Mouse (Mus musculus): ENCODE data around the gene 1700020A23Rik.

1700020A23Rik gene

DNA sequence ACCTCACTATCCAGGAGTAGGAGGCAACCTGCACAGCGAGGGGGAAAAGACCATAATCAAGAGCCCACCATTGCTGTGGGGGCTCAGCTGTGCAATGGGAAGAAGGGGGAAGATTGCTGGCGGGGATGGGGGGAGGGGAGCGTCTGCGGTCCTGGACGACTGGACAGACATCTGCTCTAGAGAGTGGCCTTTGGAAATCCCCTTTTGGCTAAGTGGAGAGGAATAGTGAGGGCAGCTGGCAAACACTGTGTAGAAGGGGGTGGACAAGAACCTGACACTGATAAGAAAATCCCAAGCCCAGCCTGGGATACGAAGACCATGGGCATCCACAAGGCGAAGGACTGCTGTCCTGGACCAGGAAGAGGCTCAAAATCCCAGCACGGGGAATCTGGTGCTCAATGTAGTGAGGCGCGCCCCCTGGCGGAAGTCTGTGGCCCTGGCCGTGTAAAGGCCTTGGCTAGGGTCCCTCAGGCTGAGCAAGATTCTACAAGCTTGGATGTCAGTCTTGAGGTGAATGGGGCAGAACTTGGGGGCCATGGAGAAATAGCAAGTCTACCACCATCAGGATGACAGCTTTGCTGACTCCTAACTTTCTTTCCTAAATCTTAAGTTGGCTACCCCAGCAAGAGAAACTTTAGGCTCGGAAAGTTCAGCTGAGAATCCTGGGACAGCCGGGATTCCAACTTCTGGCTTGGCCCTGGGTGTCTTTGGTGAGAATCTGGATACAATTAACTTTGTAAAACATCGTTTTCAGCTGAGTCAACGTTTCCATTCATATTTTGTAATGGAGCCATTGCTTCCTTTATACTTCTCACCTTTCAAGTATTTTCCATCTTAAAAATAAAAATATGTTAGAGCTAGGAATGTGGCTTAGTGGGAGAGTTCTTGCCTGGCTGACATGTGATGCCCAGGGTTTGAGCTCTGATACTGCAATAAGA is 6.8 kb downstream of the 1700020A23Rik start:
- DNase-seq, result peak; percentile 69 to 75

DNA sequence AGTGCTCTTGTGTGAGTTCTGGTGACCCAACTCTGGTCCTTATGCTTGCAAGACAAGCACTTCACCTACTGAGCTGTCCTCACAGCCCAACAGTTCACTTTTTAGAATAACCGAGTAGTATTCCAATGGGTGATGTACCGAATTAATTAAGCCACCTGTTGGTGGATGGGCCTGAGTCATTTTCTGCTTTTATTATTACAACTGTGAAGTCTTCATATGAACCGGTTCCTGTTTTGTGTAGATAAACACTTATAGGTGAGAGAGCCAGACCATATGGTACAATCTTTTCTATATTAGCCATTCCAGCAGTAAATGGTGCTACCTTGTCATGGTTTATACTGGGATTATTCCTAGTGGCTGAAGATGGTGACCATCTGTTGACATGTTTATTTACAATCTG is 7.7 kb downstream of the 1700020A23Rik start:
- no peak for DNase-seq

DNA sequence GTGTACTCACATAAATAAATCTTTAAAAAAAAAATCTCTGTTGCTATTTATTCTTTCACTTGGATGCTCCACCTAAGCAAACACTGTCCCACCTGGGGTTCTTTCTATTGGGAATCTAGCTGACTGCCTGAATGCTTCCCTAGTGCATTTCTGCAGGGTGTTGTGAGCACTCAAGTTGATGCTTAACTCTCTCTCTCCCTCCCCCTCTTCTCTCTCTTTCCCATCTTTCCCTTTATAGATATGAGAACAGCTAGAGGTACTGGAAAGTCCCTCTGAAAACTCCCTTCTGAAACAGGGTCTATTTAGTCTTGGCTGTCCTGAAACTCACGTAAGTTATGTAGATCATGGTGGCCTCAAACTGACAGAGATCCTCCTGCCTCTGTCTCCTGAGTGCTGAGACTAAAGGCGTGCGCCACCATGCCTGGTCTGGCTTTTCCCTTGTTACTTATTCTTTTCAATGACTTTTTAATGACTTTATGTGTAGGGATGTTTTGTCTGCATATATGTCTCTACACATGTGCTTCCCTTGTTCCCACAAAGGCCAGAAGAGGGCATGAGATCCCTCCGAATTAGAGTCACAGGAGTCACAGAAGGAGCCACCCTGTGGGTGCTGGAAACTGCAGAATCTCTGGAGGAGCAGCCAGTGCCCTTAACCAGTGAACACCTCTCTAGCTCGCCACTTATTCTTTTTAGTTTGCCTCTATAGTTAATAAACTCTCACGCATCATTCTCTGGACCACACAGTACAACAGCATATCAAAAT is 9.2 kb downstream of the 1700020A23Rik start:
- DNase-seq, result peak in 1 of 2 experiments; percentile 23

DNA sequence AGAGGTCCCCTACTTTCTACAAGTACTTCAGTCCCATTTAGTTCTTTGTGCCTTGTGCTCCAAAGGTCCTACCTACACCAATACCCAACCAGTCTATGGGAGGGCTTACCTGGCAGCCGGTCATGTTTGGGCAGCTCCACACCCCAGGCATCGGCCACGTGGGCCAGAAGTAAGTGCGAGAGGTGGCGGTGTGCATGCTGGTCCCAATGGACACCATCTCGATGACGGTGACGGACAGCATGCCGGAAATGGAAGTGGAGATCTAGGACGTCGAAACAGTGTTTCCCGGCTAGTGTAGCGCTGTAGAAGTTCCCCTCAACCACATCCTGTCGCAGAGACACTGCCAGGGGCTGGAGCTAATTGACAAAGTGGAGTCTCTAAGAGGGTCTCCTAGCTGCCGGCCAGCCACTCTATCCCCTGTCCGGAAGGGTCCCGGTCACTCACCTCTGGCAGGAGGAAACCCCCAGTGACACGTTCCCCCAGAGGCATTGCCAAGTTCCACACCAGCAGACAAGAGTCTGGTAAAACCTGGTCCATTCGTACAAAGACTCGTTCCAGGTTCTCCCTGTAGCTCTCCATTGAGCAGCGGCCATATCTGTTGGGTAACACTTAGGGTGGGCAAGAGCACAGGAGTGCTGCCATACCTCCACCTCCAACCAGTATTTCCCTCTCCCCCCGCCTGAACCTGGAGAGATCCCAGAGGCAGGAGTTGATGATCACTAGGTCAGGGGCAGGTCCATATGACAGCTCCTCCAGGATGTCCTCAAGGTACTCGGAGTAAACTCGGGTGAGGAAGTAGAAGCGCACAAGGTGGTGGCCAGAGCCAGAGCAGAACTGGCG is 16.9 kb downstream of the 1700020A23Rik start:
- no peak for DNase-seq

DNA sequence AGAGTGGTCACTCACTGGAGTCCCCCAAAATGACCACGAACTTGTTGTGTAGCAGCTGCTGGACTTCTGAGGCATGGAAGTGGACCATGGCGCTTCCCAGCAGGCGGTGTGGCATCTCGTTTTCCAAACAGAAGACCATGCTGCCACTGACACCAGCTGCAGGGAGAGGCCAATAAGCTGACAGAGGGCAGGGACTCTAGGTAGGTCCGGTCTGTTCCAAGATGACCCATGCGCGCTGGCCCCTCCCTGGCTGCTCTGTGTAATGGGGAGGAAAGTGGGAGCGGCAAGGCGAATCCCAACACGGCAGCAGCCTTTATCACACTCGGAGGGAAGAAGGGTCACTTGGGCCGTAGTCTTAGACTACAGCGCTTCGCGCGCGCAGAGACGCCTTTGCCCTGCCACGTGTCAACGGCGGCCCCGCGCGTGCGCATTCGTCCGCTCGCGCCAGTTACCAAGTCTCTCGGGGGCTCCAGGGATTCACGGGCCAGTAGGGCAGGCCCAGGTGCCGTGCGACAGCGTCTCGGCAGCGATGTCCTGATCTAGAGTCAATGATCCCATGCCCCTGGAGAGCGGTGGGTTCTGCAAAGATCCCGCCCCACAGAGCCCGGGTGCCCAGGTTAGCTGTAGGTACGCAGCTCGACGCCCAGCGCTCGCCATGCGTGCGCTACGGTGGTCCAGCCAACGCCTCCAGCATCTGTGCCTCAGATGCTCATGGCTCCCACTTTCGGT is 18.5 kb downstream of the 1700020A23Rik start:
- DNase-seq, result peak; percentile 82 to 84

DNA sequence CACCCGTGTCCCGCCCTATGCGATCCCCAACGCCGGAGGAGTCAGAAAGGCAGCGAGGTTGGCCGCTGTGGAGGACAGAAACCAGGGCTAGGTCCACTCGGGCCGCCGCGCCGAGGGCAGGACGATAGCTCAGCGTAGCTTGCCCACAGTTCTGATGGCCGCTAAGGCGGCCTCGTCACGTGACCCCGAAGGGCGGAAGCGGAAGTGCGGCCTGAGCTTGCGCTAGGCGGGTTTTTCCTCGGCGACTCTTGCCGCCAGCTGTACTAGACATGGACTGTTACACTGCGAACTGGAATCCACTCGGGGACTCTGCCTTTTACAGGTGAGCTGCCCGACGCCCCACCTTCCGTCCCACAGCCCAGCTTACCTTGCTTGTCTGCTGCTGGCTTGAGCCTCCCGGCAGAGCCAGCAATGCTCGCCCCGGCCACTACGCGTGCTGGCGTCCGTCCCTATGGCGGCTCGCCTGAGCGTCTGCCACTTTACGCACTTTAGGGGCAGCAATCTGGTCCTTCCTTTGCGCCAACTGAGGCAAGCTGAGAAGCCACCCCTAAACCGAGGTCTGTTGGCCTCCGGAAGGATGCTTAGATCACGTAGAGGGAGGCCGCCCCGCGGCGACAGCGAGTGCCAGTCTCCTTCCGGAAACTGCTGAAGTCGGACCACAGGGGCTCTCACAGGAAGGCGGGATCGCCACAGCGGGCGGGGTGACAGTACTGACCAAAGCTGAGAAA is 19.2 kb downstream of the 1700020A23Rik start, which contains the start of the genes Vps16 and Pced1a:
Vps16 (plus strand) TSS at position 214 of the 728 bp plus-strand sequence.
Pced1a (minus strand) TSS at position 576 of the 728 bp plus-strand sequence.
- peak; percentile 90 to 91 for DNase-seq

DNA sequence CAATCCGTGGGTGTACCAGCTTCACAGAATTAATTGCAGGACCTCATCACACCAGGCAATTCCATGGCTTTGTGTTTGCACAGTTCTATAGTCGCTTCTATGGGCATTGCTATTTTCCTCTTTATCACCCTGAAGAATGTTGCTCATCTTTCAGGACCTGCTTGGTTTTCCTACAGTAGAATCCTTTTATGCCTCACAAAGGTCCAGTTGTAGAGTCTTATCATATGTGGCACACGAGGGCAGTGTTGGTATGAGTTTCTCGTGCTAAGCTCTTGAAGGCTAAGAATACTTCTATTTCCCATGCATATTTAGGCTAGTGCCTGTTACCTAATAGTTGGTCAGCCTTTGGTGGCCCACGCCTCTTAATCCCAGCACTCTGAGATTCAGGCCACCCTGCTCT is 20.1 kb downstream of the 1700020A23Rik start:
- no peak for DNase-seq

DNA sequence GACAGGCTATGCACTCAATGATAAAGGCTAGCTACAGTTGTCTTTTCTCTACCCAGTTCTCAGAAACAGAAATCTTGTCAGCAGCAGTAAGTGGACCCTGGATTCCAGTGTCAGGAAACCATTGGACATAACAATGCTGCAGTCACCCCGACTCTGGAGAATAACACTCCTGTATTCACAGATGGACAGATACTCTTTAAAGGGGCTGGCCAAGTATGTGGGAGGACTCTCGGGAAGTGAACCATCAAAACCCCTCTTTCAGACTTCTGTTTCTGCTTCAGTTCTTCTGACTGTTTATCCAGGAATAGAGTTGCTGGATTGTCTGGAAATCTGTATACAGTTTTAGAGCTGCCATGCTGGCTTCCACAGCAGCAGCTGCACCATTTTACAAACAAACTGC is 24.8 kb downstream of the 1700020A23Rik start:
- DNase-seq, result no peak

DNA sequence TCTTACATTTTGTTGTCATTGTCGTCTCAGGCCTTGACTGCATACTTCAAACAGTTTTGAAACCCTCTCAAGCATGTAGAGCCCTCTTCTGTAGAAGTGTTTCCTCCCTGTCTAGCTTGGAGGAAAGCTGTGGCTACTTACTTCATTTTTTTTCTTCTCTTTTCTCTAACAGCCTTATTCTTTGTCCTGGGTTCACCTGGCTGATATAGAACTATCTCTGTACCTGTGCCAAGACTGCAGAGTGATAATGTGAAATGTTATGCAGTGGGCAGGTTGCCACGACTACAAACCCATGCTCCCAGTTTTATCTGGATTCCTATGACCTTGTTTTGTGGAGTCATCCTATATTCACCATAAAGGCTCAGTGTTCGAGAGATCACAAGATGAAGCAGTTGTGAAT is 25.4 kb downstream of the 1700020A23Rik start:
- DNase-seq, result no peak

DNA sequence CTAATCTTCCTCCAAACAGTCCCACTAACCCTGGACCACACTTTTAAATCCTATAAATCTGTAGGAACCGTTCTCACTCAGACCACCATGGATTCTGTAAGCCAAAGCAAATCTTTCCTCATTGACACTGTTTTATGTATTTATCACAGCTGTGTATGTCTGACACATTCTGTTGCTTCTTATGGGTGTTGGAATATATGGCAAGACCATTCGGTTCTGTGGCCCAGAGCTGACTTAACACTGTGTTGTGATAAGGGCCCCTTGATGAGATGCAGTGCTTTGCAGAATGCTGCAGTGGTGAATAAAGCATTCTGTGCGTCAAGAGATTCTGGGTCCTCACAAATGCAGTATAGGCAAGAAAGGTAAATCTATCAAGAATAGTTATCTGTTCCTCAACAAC is 27.1 kb downstream of the 1700020A23Rik start:
- no peak for DNase-seq

DNA sequence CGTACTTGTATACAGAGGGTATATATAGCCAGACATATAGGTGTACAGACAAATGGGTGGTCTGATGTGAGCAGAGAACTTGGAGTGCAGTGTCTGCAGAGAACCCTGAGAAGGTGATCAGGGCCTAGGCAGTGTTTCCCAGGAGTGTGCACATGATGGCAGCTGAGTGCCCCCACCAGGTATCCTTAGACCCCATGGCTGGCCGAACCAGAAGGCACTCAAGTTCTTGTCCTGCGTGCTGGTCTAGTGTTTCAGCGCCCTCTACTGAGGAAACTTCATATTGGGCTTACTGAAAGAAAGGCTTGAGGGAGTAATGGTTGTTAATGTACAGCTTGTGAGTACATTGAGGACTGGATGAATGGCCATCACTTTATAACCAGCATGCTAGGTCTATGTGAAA is 28.1 kb downstream of the 1700020A23Rik start:
- DNase-seq, result peak in 1 of 2 experiments; percentile 27

DNA sequence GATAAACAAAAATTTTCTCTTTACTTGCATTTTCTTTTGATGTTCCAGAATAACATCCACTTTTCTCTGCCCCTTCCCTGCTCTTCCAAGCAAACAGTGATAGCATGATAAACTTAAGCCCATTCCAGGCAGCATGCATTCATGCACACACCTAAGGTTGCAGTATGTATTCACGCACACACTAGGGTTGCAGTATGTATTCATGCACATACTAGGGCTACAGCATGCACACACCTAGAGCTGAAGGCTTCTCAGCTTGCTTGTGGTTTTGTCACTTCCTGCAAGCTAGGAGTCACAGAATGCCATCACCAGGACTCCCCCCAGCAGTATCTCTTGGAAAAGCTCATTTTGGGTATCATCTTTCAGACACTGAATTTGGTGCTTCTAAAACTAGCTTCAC is 31.7 kb downstream of the 1700020A23Rik start:
- DNase-seq, result no peak

DNA sequence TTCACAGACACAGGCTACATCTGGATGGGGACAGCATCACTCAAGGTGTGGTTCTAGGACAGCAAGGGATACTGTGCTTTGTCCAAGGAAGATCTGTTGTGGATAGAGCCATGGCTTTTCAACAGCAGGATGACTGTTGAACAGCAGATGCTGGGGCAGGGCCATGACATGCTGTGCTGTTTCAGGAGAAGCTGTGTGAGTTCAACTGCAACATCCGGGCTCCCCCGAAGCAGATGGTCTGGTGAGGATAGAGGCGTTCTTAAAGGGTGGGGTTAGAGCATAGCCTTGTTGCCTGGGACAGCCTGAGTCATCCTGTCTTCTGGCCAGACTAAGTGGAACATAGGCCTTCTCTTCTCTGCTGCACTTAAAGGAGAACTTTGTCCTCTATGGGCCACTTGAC is 33.8 kb downstream of the 1700020A23Rik start:
- DNase-seq, result no peak

DNA sequence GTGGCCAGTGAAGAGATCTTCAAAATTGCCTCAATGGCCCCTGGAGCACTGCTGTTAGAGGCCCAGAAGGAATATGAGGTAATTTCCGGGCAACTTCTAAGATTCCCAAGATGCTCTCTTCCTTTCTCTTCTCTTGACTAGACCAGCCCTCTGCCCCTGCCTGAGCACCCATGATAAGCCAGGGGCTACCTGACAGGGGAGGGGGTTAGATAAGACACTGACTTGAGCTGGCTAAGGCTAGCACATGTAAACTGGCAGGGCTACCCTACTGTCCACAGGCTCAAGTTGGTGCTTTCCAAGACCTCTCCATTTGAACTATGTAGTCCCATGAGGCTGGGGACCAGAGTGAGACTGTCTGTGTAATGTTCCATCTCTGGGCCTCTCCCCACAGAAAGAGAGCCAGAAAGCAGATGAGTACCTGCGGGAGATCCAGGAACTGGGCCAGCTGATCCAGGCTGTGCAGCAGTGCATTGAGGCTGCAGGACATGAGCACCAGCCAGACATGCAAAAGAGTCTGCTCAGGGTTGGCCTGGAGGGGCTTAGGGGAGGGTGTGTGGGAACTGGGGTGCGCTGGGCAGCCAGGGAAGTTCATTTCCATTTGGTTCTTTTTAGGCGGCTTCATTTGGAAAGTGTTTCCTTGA is 34.9 kb downstream of the 1700020A23Rik start:
- no peak for DNase-seq

DNA sequence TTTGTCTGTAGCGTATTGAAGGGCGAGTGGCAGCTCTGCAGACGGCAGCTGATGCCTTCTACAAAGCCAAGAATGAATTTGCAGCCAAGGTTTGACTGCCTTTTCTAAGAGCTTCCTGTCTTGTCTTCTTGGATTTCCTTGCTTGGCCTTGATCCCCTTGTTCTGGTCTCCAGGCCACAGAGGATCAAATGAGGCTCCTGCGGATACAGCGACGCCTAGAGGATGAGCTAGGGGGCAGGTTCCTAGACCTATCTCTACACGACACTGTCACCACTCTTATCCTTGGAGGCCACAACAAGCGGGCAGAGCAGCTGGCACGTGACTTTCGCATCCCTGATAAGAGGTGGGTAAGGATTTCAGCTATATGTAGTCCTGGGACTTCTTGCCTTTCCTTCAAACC is 37.1 kb downstream of the 1700020A23Rik start:
- DNase-seq, result no peak

DNA sequence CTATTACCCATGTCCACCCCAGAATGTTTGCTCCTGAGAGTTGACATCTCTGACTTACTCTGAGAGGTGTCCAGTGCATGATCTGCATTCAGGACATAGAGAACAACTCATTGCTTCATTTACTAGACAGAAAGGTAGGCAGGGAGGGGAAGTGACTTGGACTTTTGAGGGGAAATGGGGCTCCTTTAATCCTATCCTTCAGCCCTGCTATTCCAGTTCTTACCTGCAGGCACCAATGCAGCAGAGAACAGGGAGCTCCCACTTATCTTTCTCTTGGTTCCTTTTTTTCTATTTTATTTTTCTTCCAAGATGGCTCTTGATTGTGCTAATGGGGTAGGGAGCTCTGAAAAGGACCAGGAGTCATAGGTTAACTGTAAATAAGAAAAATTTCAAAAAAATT is 43.4 kb downstream of the 1700020A23Rik start:
- no peak for DNase-seq

DNA sequence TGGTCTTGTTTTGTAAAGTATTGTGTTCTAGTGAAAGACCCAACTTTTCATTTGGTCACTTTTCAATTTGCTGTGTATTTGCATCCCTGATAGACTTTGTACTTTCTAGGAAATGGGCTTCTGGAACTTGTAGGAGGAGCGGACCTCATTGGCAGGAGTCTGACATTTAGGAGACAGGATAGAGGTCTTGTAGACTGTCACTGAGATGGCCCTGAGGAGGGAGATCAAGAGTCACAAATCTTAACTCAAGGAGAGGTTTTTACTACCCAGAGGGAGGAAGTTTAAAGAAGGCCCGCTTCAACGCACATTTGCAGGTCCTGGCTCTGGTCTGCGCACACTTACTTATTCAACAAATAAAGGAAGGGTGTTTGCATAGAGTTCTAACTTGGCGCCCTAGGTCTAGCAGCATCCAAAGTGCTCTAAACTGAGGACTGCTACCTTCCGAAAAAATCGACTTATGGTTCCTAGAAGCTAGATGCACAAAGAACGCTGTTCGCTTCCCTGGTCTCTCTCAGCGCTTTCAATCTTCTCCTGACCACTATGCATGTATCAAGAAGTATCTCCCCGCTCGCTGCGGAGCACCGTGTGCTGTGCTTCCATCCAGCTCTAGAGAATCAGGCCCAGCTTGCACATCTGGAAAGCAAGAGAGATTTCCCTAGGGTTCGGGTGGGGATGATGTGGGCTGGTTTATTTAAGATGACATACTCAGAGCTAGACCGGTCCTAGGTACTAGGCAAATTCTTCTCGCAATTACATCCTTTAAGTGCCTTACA is 44.1 kb downstream of the 1700020A23Rik start:
- DNase-seq, result no peak

DNA sequence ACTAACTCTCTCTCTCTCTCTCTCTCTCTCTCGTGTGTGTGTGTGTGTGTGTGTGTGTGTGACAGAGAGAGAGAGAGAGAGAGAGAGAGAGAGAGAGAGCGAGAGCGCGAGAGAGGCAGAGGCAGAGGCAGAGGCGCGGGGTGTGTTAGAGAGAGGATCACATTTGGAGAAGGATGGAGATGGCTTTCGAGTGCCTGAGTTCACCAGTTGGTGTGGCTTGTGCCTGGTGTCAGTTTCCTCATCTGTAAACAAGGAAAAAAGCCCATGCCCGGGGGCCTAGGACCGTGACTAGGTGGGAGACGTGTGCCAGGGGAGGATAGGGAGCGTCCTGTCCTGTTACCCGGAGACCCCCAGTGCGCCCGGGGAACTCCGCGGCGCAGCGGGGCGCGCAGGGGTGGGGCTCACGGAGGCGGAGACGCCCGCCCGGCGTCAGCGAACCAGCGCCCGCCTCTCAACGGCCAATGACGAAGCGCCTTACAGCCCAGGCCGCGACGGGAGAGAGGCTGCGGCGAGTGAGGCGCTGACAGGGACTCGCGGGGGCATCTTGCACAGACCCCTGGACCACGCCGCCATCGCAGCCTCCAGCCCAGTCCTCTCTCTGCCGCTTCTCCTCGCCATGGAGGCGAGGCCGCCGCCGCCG is 44.9 kb downstream of the 1700020A23Rik start, which contains the start of gene Ptpra:
Ptpra (plus strand) TSS at position 485 of the 640 bp plus-strand sequence.
- DNase-seq, result peak; percentile 92 to 93

DNA sequence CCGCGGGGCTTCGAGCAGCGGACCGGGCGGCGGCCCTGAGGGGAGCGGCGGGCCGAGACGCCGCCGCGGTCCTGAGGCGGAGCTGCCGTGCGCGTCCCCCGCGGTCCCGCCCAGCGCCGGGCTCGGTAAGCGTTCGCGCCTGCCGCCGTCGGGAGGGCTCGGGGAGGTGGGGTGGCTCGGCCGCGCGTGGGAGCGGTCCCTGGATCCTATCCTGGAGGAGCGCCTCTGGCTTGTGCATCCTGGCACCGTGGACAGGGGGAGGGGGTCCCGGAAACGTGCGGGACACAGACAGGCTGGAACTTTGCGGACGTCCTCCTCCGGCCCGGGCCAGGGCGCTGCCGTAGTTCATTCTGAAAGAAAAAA is 45.4 kb downstream of the 1700020A23Rik start:
- peak in 1 of 2 experiments; percentile 80 for DNase-seq
